Mouse (Mus musculus) olfactory bulb, adult 2 months (tissue): ENCODE results near the gene Cabin1. TPM values are rescaled to one million over a fixed set of nuclear protein-coding genes. Genes with fewer than 3 reads are reported as not detected.

Experiments
- H3K27ac ChIP-seq: fragments of 200-500 bp; 2 replicates; pipeline ENCODE4 v1.5.1; 2012; ENCODE audit warnings: low read depth, low read length; ENCODE audit not compliant: insufficient read depth
- H3K4me1 ChIP-seq: fragments of 200-500 bp; 2 replicates; pipeline ENCODE4 v1.6.1; 2012; ENCODE audit warnings: low read length; ENCODE audit not compliant: control insufficient read depth, insufficient read depth
- H3K4me3 ChIP-seq: fragments of 200-500 bp; 2 replicates; pipeline ENCODE4 v1.5.1; 2012; ENCODE audit warnings: mild to moderate bottlenecking, low read depth, low read length, moderate library complexity; ENCODE audit not compliant: insufficient read depth
- CTCF ChIP-seq: fragments of 200-500 bp; IDR thresholded peaks from 2 replicates; pipeline ENCODE4 v1.5.1; 2012; ENCODE audit warnings: low read depth, mild to moderate bottlenecking, low read length, moderate library complexity; ENCODE audit not compliant: insufficient read depth
- POLR2A ChIP-seq: fragments of 200-500 bp; IDR thresholded peaks from 2 replicates; pipeline ENCODE4 v1.6.1; 2012; ENCODE audit warnings: mild to moderate bottlenecking, low read depth, low read length, moderate library complexity; ENCODE audit not compliant: insufficient read depth
- WGBS: fragments of 180-500 bp; shearing (Covaris S2); methylation state at CpG from one replicate; pipeline ENCODE4 v1.1.7; 2018; 5-methylcytosine and 5-hydroxymethylcytosine counted together
- polyA plus RNA-seq: library from polyadenylated mRNA; stranded (reverse); fragments of >200 nt; gene quantifications from 2 replicates; pipeline ENCODE4 v1.2.4, GENCODE M21; 2012; ENCODE audit warnings: low replicate concordance; ENCODE audit not compliant: missing spikeins, insufficient read depth, insufficient read length

Gene Cabin1
- polyA plus RNA-seq, 1 experiment, result not detected

GRCm38 (mm10) chr10:75667115-75667910 lies 96.8 kb downstream of the Cabin1 start:
- TF ChIP-seq CTCF (no peak), POLR2A (peak; percentile 20; the same call in 1 of the 2 replicates)
- whole genome bisulfite sequencing, result under 1% methylated on average over 63 of the region's 63 CpGs
- Histone ChIP-seq H3K27ac (peak overlapping the region; percentile 94), H3K4me1 (peaks cover 41% of the 10 kb centered on the region), H3K4me3 (peak overlapping the region; percentile 69)

- TF ChIP-seq POLR2A (no peak), CTCF (no peak)
- Histone ChIP-seq H3K27ac (peak overlapping the region; percentile 94), H3K4me3 (peak overlapping the region; percentile 69), H3K4me1 (peaks cover 41% of the 10 kb centered on the region)
- 9% methylated on average over 4 of the region's 4 CpGs for WGBS
Observed at GRCm38 (mm10) chr10:75666451-75667030, 97.6 kb downstream of the Cabin1 start.

GRCm38 (mm10) chr10:75664673-75665270 lies 99.4 kb downstream of the Cabin1 start:
- H3K4me1 ChIP-seq, result peaks cover 41% of the 10 kb centered on the region
- H3K4me3 ChIP-seq, result no peak overlapping the region
- H3K27ac ChIP-seq, result no peak overlapping the region
- WGBS, result 83% methylated on average over 6 of the region's 6 CpGs
- TF ChIP-seq CTCF (no peak), POLR2A (no peak)

- Histone ChIP-seq H3K4me3 (no peak overlapping the region), H3K4me1 (peaks cover 37% of the 10 kb centered on the region), H3K27ac (no peak overlapping the region)
- WGBS, result 76% methylated on average over 4 of the region's 4 CpGs
- no peak for TF ChIP-seq CTCF
- TF ChIP-seq POLR2A, result no peak
Observed at GRCm38 (mm10) chr10:75662575-75662974, 101.6 kb downstream of the Cabin1 start.

GRCm38 (mm10) chr10:75661876-75662275 lies 102.3 kb downstream of the Cabin1 start:
- no peak for TF ChIP-seq POLR2A
- no peak for TF ChIP-seq CTCF
- Histone ChIP-seq H3K4me1 (peaks cover 33% of the 10 kb centered on the region), H3K27ac (no peak overlapping the region), H3K4me3 (no peak overlapping the region)
- 78% methylated on average over 3 of the region's 3 CpGs for WGBS

GRCm38 (mm10) chr10:75661381-75661780 lies 102.8 kb downstream of the Cabin1 start:
- WGBS, result 77% methylated on average over 6 of the region's 6 CpGs
- no peak overlapping the region for H3K4me3 ChIP-seq
- H3K4me1 ChIP-seq, result peaks cover 28% of the 10 kb centered on the region
- no peak overlapping the region for H3K27ac ChIP-seq
- TF ChIP-seq POLR2A (no peak), CTCF (no peak)

GRCm38 (mm10) chr10:75657772-75658171 lies 106.4 kb downstream of the Cabin1 start:
- Histone ChIP-seq H3K27ac (no peak overlapping the region), H3K4me3 (no peak overlapping the region), H3K4me1 (peaks cover 5% of the 10 kb centered on the region; the same call in 1 of the 2 replicates)
- TF ChIP-seq CTCF (no peak), POLR2A (no peak)
- WGBS, result 96% methylated on average over 7 of the region's 7 CpGs

GRCm38 (mm10) chr10:75657165-75657564 lies 107.0 kb downstream of the Cabin1 start:
- 89% methylated on average over 5 of the region's 5 CpGs for WGBS
- Histone ChIP-seq H3K4me3 (no peak overlapping the region), H3K27ac (no peak overlapping the region), H3K4me1 (no peaks in the 10 kb centered on the region; the same call in 1 of the 2 replicates)
- no peak for TF ChIP-seq CTCF
- TF ChIP-seq POLR2A, result no peak

- Histone ChIP-seq H3K27ac (no peak overlapping the region), H3K4me1 (peaks cover 10% of the 10 kb centered on the region), H3K4me3 (no peak overlapping the region)
- 95% methylated on average over 4 of the region's 4 CpGs for WGBS
- TF ChIP-seq CTCF, result no peak
Observed at GRCm38 (mm10) chr10:75654053-75654452, 110.1 kb downstream of the Cabin1 start.
